Mouse (Mus musculus) kidney, adult 18-20 months (tissue): ENCODE measurements around the gene Dand5.
A peak's percentile ranks its signal among the peaks of the same experiment; 100 is the strongest.

Source experiments
- DNase-seq: peaks from one replicate; pipeline ENCODE4 v3.0.0; 2021

Dand5 gene

GRCm38 (mm10) chr8:84822723-84823122, at the start of gene Dand5:
TSS of gene Dand5 (minus strand) at chr8:84822823.
- DNase-seq: no peak

GRCm38 (mm10) chr8:84871376-84872308, 49.0 kb upstream of the Dand5 start, which contains the start of gene Syce2:
TSS of gene Syce2 (plus strand) at chr8:84872111.
- peak; percentile 84 for DNase-seq

GRCm38 (mm10) chr8:84856864-84857441, 34.3 kb upstream of the Dand5 start, which contains the start of gene Farsa:
TSS of gene Farsa (plus strand) at chr8:84856989.
- DNase-seq: peak; percentile 95

GRCm38 (mm10) chr8:84856434-84856833, 33.8 kb upstream of the Dand5 start:
- no peak for DNase-seq

GRCm38 (mm10) chr8:84847684-84848435, 25.2 kb upstream of the Dand5 start:
- no peak for DNase-seq

GRCm38 (mm10) chr8:84846722-84847572, 24.3 kb upstream of the Dand5 start, which contains the start of gene Calr:
TSS of gene Calr (minus strand) at chr8:84846934.
- peak; percentile 99 for DNase-seq

- peak; percentile 21 for DNase-seq
These were observed 23.6 kb upstream of the Dand5 start for GRCm38 (mm10) chr8:84846094-84846721.

GRCm38 (mm10) chr8:84845355-84846093, 22.9 kb upstream of the Dand5 start:
- peak; percentile 38 for DNase-seq

GRCm38 (mm10) chr8:84844397-84845070, 21.9 kb upstream of the Dand5 start:
- DNase-seq: no peak

- no peak for DNase-seq
These were observed 18.9 kb upstream of the Dand5 start for GRCm38 (mm10) chr8:84841514-84841913.

- peak; percentile 89 for DNase-seq
These were observed 17.8 kb upstream of the Dand5 start, which contains the start of gene Rad23a for GRCm38 (mm10) chr8:84840248-84840999. TSS of gene Rad23a (minus strand) at chr8:84840665.

- DNase-seq: no peak
These were observed 17.2 kb upstream of the Dand5 start for GRCm38 (mm10) chr8:84839875-84840247.

GRCm38 (mm10) chr8:84839411-84839810, 16.8 kb upstream of the Dand5 start:
- DNase-seq: no peak

GRCm38 (mm10) chr8:84838513-84838912, 15.9 kb upstream of the Dand5 start:
- DNase-seq: no peak

GRCm38 (mm10) chr8:84837912-84838470, 15.4 kb upstream of the Dand5 start:
- no peak for DNase-seq

GRCm38 (mm10) chr8:84837149-84837911, 14.7 kb upstream of the Dand5 start:
- no peak for DNase-seq

GRCm38 (mm10) chr8:84834866-84835855, 12.5 kb upstream of the Dand5 start:
- DNase-seq: no peak
